Mouse (Mus musculus) cortical plate, adult 2 months (tissue): ENCODE measurements around the gene Cadm2.

Source experiments
- CTCF ChIP-seq: fragments of 200-500 bp; IDR thresholded peaks from 2 replicates; pipeline ENCODE4 v1.5.1; 2011; ENCODE audit warnings: mild to moderate bottlenecking, control low read depth, low read length; ENCODE audit not compliant: insufficient read depth; ENCODE audit errors: extremely low read depth
- POLR2A ChIP-seq: fragments of 200-500 bp; IDR thresholded peaks from 2 replicates; pipeline ENCODE4 v1.6.1; 2011; ENCODE audit warnings: mild to moderate bottlenecking, low read length, control low read depth; ENCODE audit not compliant: insufficient read depth; ENCODE audit errors: extremely low read depth

- TF ChIP-seq CTCF (no peak), POLR2A (no peak)
Observed at GRCm38 (mm10) chr16:66769545-66769944, 851.2 kb downstream of the Cadm2 start.
